Mouse (Mus musculus): ENCODE measurements around the gene Frmpd1. TPM values are rescaled to one million over a fixed set of nuclear protein-coding genes. Genes with fewer than 3 reads are reported as not detected.

Frmpd1 gene
- total RNA-seq (2023), result 1.1 TPM

GRCm38 (mm10) chr4:45184521-45185330 is at the start of gene Frmpd1:
Gene Frmpd1, plus strand, starts transcription at chr4:45184875.

GRCm38 (mm10) chr4:45296662-45297564 is 112.2 kb downstream of the Frmpd1 start, which contains the start of gene Trmt10b:
Gene Trmt10b, plus strand, starts transcription at chr4:45297127.

Other genes starting within 250 kb of the Frmpd1 start
- gene Grhpr, start 203.5 kb upstream of the Frmpd1 start, total RNA-seq (2023), result 14.4 TPM
- 9.6 TPM for gene Zbtb5, start 172.5 kb upstream of the Frmpd1 start, total RNA-seq (2023)
- gene Polr1e, start 166.3 kb upstream of the Frmpd1 start, total RNA-seq (2023), result 27.3 TPM
- 4.3 TPM for gene Fbxo10, start 100.3 kb upstream of the Frmpd1 start, total RNA-seq (2023)
- gene Tomm5, start 76.8 kb upstream of the Frmpd1 start, total RNA-seq (2023), result 50.6 TPM
- 11.5 TPM for gene Trmt10b, start 112.3 kb downstream of the Frmpd1 start, total RNA-seq (2023)
- 21.8 TPM for gene Dcaf10, start 157.2 kb downstream of the Frmpd1 start, total RNA-seq (2023)
- 43.2 TPM for gene Exosc3, start 157.9 kb downstream of the Frmpd1 start, total RNA-seq (2023)
- 73.4 TPM for gene Slc25a51, start 223.9 kb downstream of the Frmpd1 start, total RNA-seq (2023)

All from CD4-positive naive resting alpha-beta T cell, adult 57 days (primary cell).